Mouse (Mus musculus) CD4-positive helper T cell, adult 2 months (primary cell): ENCODE measurements around the gene Pin1.

ENCODE experiments used
- DNase-seq: peaks from one replicate; pipeline ENCODE4 v3.0.0-alpha.2; 2012; ENCODE audit warnings: low read depth, missing footprints, low spot score

The Pin1 gene

GRCm38 (mm10) chr9:20697466-20697865, 45.6 kb downstream of the Pin1 start:
- DNase-seq = no peak

DNA sequence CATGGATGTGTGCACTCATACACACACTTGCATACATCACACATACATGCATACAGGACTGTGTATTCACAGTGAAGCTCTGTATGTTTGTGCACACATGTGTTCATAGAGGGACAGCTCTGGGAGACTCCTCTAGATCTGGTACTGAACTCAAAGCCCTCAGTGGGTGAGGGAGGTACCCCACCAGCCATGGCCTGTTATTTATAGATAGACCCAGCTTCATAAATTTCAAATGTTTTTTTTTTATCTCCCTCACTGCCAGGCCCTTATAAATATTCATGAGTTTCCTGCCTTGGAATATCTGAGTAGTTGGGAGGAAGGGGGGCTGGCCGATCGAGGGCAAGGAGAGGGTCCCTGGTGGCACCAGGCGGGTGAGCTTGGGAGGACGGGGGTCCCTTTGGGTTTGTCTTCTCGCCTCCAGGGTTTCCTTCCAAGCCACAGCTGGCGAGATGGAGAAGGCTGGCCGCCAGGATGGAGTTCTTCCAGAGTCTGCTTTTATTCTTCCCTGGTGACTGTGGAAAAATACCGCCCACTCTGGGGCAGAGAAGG, 52.0 kb downstream of the Pin1 start:
- no peak for DNase-seq

DNA sequence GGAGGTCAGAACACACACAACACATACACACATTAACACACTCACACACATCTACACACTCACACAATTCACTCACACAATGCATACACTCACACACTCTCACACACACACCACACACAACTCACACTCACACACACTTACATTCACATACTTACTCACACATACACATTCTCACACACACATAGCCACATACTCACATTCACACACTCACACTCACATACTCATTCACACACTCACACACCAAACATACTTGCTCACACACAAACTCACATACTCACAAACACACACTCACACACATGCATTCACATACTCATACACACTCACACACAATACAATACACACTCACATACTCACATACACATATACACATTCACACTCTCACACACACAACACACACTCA, 53.5 kb downstream of the Pin1 start:
- no peak for DNase-seq

- DNase-seq = no peak
These were observed 54.1 kb downstream of the Pin1 start for GRCm38 (mm10) chr9:20705981-20706380.

DNA sequence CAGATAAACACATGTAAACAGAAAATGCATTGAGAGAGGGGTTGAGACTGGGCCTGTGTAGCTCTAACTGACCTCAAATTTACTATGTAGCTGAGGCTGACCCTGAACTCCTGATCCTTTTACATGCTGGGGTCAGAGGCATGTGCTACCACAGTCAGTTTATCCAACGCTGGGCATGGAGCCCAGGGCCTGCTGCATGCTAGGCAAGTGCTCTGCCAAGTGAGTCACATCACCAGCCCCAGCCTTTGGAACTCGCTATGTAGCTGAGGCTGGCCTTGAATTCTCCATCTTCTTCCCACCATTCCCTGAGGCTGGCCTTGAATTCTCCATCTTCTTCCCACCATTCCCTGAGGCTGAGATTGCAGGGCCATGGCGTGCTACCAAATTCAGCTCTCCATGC, 58.6 kb downstream of the Pin1 start:
- DNase-seq = no peak

- no peak for DNase-seq
These were observed 61.1 kb downstream of the Pin1 start for GRCm38 (mm10) chr9:20712934-20713477.

DNA sequence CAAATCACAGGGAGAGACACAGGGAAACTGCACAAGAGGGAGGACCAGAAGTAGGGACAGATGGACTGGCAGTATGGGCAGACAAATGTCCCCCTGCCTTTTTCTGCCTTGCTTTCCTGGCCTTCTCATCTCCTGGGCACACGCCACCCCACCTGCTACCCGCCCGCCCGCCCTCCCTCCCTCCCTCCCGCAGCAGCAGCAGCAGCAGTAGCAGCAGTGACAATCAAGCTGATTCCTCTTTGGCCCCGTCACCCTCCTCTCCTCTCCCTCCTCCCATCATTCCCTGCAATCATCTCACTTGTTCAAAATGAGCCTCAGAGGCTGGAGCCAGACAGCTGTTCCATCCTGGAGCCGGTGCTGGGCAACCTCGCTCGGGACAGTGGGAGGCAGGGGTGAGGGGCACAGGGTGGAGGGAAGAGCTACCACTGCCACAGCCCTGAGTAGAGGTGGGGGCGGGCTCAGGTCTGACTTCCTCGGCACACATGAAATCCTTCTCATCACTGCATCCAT, 61.6 kb downstream of the Pin1 start:
- DNase-seq = no peak

- DNase-seq = no peak
These were observed 63.4 kb downstream of the Pin1 start for GRCm38 (mm10) chr9:20715332-20715731.
